Mouse (Mus musculus) naive thymus-derived CD4-positive, alpha-beta T cell, adult 5 months (primary cell): Measurements from ENCODE around the gene Jph2. TPM values are rescaled to one million over a fixed set of nuclear protein-coding genes. Genes with fewer than 3 reads are reported as not detected.

ENCODE experiments used
- polyA plus RNA-seq: library from polyadenylated mRNA; unstranded; fragments of 100-300 nt; shearing (Covaris generic); gene quantifications from one replicate; pipeline ENCODE4 v1.2.1, GENCODE M21; 2017

The Jph2 gene
- polyA plus RNA-seq, result not detected

GRCm38 (mm10) chr2:163397905-163398304 is at the start of gene Jph2:
Gene Jph2, minus strand, starts transcription at chr2:163397993.

GRCm38 (mm10) chr2:163438246-163438618 is 40.4 kb upstream of the Jph2 start, which contains the start of gene Gdap1l1:
Gene Gdap1l1, plus strand, starts transcription at chr2:163438476.

GRCm38 (mm10) chr2:163424597-163424996 is 26.8 kb upstream of the Jph2 start, which contains the start of gene Oser1:
Gene Oser1, minus strand, starts transcription at chr2:163424697.

Other genes starting within 250 kb of the Jph2 start
- 0.29 TPM for gene Tox2, start 194.9 kb downstream of the Jph2 start, polyA plus RNA-seq
- gene Oser1, start 26.7 kb upstream of the Jph2 start, polyA plus RNA-seq, result 255 TPM
- gene Gdap1l1, start 40.5 kb upstream of the Jph2 start, polyA plus RNA-seq, result not detected
- gene Fitm2, start 74.6 kb upstream of the Jph2 start, polyA plus RNA-seq, result 3.9 TPM
- not detected for gene R3hdml, start 94.3 kb upstream of the Jph2 start, polyA plus RNA-seq
- not detected for gene Hnf4a, start 108.8 kb upstream of the Jph2 start, polyA plus RNA-seq
- gene Ttpal, start 204.3 kb upstream of the Jph2 start, polyA plus RNA-seq, result 43.3 TPM
- gene Serinc3, start 247.1 kb upstream of the Jph2 start, polyA plus RNA-seq, result 397 TPM